Mouse (Mus musculus) embryonic facial prominence, embryonic 10.5 days (tissue): ENCODE measurements around the gene Gm6401. TPM values are rescaled to one million over a fixed set of nuclear protein-coding genes. Genes with fewer than 3 reads are reported as not detected.
"Not testable (repeated sequence)": the region's sequence is repeated elsewhere in the genome, so short reads cannot be mapped to it uniquely, and the experiment has no call there.

ENCODE experiments used
- DNase-seq: peaks from one replicate; pipeline ENCODE4 v3.0.0-alpha.2; 2017; ENCODE audit warnings: low spot score
- H3K27ac ChIP-seq: fragments of 300-500 bp; sonication (generic); replicated peaks from 2 replicates; pipeline ENCODE4 v1.5.1; 2016; ENCODE audit warnings: mild to moderate bottlenecking
- H3K27me3 ChIP-seq: fragments of 300-500 bp; sonication (generic); replicated peaks from 2 replicates; pipeline ENCODE4 v1.6.1; 2016; ENCODE audit warnings: low read depth, mild to moderate bottlenecking; ENCODE audit not compliant: poor library complexity, severe bottlenecking
- H3K36me3 ChIP-seq: fragments of 300-500 bp; sonication (generic); replicated peaks from 2 replicates; pipeline ENCODE4 v1.6.1; 2016; ENCODE audit warnings: mild to moderate bottlenecking, moderate library complexity
- H3K4me1 ChIP-seq: fragments of 300-500 bp; sonication (generic); 2 replicates; pipeline ENCODE4 v1.6.1; 2016
- H3K4me3 ChIP-seq: fragments of 300-500 bp; sonication (generic); 2 replicates; pipeline ENCODE4 v1.5.1; 2016; ENCODE audit warnings: mild to moderate bottlenecking, moderate library complexity
- H3K9me3 ChIP-seq: fragments of 300-500 bp; sonication (generic); 2 replicates; pipeline ENCODE4 v1.6.1; 2016; ENCODE audit warnings: mild to moderate bottlenecking
- WGBS: fragments of 180-500 bp; shearing (Covaris S2); methylation state at CpG from one replicate; pipeline ENCODE4 v1.1.7; 2016; 5-methylcytosine and 5-hydroxymethylcytosine counted together
- polyA plus RNA-seq: library from polyadenylated mRNA; unstranded; fragments of >200 nt; fragmentation: Nextera tagmentation; extraction: Ambion mirVana; gene quantifications from 2 replicates; pipeline ENCODE4 v1.2.1, GENCODE M21; 2016

Gene Gm6401
- not detected in 2 replicates for polyA plus RNA-seq

GRCm38 (mm10) chr14:41967827-41968226 is at the start of gene Gm6401:
Gene Gm6401 (minus strand): TSS chr14:41967927.
- H3K27ac ChIP-seq, H3K4me1 ChIP-seq, H3K9me3 ChIP-seq, DNase-seq, H3K4me3 ChIP-seq, H3K27me3 ChIP-seq, H3K36me3 ChIP-seq: not testable (repeated sequence)
- 79% methylated on average over 1 of the region's 1 CpGs for WGBS

- 89% methylated on average over 1 of the region's 1 CpGs for WGBS
- not testable (repeated sequence) for H3K4me1 ChIP-seq, H3K9me3 ChIP-seq, H3K4me3 ChIP-seq, H3K36me3 ChIP-seq, H3K27ac ChIP-seq, DNase-seq, H3K27me3 ChIP-seq
These were observed 15.5 kb upstream of the Gm6401 start, which contains the start of gene Gm3543 for GRCm38 (mm10) chr14:41983225-41983624. Gene Gm3543 (minus strand): TSS chr14:41983325.

GRCm38 (mm10) chr14:41968596-41968995 is 869 bp upstream of the Gm6401 start:
- not testable (repeated sequence) for H3K4me3 ChIP-seq, H3K36me3 ChIP-seq, DNase-seq, H3K27ac ChIP-seq, H3K9me3 ChIP-seq, H3K27me3 ChIP-seq, H3K4me1 ChIP-seq
- 73% methylated on average over 3 of the region's 3 CpGs for WGBS

- not testable (repeated sequence) for H3K4me1 ChIP-seq, H3K36me3 ChIP-seq, H3K9me3 ChIP-seq, DNase-seq, H3K27ac ChIP-seq, H3K27me3 ChIP-seq, H3K4me3 ChIP-seq
- 74% methylated on average over 4 of the region's 4 CpGs for WGBS
These were observed 3.6 kb downstream of the Gm6401 start for GRCm38 (mm10) chr14:41964095-41964494.

GRCm38 (mm10) chr14:41943695-41944094 is 24.0 kb downstream of the Gm6401 start, which contains the start of gene 1700024B05Rik:
Gene 1700024B05Rik (plus strand): TSS chr14:41943995.
- H3K4me1 ChIP-seq, H3K36me3 ChIP-seq, H3K27me3 ChIP-seq, DNase-seq, H3K27ac ChIP-seq, H3K4me3 ChIP-seq, H3K9me3 ChIP-seq: not testable (repeated sequence)
- WGBS: 83% methylated on average over 2 of the region's 2 CpGs

- not testable (repeated sequence) for DNase-seq, H3K27me3 ChIP-seq, H3K9me3 ChIP-seq, H3K4me1 ChIP-seq, H3K27ac ChIP-seq, H3K4me3 ChIP-seq, H3K36me3 ChIP-seq
- WGBS: no CpG with 5 or more reads among the region's 1 CpGs
These were observed 43.1 kb downstream of the Gm6401 start, which contains the start of gene 1700049E17Rik1 for GRCm38 (mm10) chr14:41924649-41925048. Gene 1700049E17Rik1 (plus strand): TSS chr14:41924949.

Other genes starting within 250 kb of the Gm6401 start
- gene Gm7929, start 217.3 kb downstream of the Gm6401 start, polyA plus RNA-seq: not detected in 2 replicates
- not detected in 2 replicates for gene Gm47189, start 195.5 kb downstream of the Gm6401 start, polyA plus RNA-seq
- not detected in 2 replicates for gene Gm7980, start 60.6 kb downstream of the Gm6401 start, polyA plus RNA-seq
- not detected in 2 replicates for gene 1700049E17Rik1, start 43.0 kb downstream of the Gm6401 start, polyA plus RNA-seq
- gene 1700024B05Rik, start 23.9 kb downstream of the Gm6401 start, polyA plus RNA-seq: not detected in 2 replicates
- gene Gm3543, start 15.4 kb upstream of the Gm6401 start, polyA plus RNA-seq: not detected in 2 replicates
- not detected in 2 replicates for gene Gm7951, start 149.4 kb upstream of the Gm6401 start, polyA plus RNA-seq
- gene Gm17027, start 194.7 kb upstream of the Gm6401 start, polyA plus RNA-seq: not detected in 2 replicates
- gene Gm3573, start 222.9 kb upstream of the Gm6401 start, polyA plus RNA-seq: not detected in 2 replicates